Mouse (Mus musculus) megakaryocyte, embryonic 14.5 days (primary cell): ENCODE results near the gene 4932438H23Rik.

ENCODE experiments used
- FLI1 ChIP-seq: IDR thresholded peaks from 2 replicates; pipeline ENCODE4 v1.6.1; 2012; ENCODE audit warnings: low read length, inconsistent platforms, mixed read lengths
- GATA1 ChIP-seq: IDR thresholded peaks from 3 replicates; pipeline ENCODE4 v1.6.1; 2012; ENCODE audit warnings: mixed read lengths, low read length, inconsistent platforms, borderline replicate concordance

DNA sequence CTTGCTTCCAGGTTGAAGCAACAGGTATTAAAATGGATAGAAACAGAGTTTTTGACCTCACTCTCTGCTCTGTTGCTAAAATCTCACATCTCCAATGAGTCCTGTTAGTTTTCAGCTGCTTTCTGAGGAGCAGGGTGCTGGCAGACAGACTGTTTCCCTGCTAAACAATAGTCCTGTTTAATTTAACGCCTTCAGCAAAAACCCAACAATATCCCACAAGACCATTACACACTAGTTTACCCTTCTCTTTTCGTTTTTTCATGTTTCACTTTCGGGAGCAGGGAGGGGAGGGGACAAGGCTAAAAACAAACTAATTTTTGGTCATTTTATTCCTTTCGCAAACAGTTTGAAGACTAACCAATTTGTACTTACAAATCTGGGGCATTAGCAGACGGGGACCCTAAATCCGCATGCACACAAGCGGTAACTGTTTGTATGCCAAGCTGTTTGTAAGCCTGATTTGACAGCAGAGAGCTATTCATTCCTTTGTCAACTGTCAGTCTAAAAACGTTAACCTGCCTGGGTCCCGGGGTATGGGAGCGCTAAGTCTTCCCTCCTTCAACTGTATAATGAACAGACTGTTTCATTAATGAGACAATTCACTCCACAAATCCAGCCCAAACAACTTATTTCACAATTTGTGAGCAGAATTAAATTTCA is 10.0 kb upstream of the 4932438H23Rik start:
- TF ChIP-seq GATA1 (no peak), FLI1 (no peak)
